Mouse (Mus musculus) liver, embryonic 14.5 days (tissue): ENCODE measurements at regions not wholly inside any gene's neighbourhood (a gene's known extent, or its start where the extent isn't known, plus 50 kb on each side); places are given as distances from the start of the nearest gene placed in this dataset.

Experiments
- CTCF ChIP-seq: IDR thresholded peaks from 2 replicates; pipeline ENCODE4 v1.5.1; 2016; ENCODE audit warnings: antibody characterized with exemption, low read depth, control low read depth
- EP300 ChIP-seq: IDR thresholded peaks from 2 replicates; pipeline ENCODE4 v1.6.1; 2016; ENCODE audit warnings: antibody characterized with exemption, low read depth

GRCm38 (mm10) chr1:76276624-76277023 is 730.6 kb downstream of the Slc4a3 start:
- TF ChIP-seq CTCF (no peak), EP300 (no peak)
